Mouse (Mus musculus) olfactory bulb, adult 2 months (tissue): ENCODE results near the gene Il10. TPM values are rescaled to one million over a fixed set of nuclear protein-coding genes. Genes with fewer than 3 reads are reported as not detected.

Experiments used
- H3K27ac ChIP-seq: fragments of 200-500 bp; 2 replicates; pipeline ENCODE4 v1.5.1; 2012; ENCODE audit warnings: low read depth, low read length; ENCODE audit not compliant: insufficient read depth
- H3K4me1 ChIP-seq: fragments of 200-500 bp; 2 replicates; pipeline ENCODE4 v1.6.1; 2012; ENCODE audit warnings: low read length; ENCODE audit not compliant: control insufficient read depth, insufficient read depth
- H3K4me3 ChIP-seq: fragments of 200-500 bp; 2 replicates; pipeline ENCODE4 v1.5.1; 2012; ENCODE audit warnings: mild to moderate bottlenecking, low read depth, low read length, moderate library complexity; ENCODE audit not compliant: insufficient read depth
- CTCF ChIP-seq: fragments of 200-500 bp; IDR thresholded peaks from 2 replicates; pipeline ENCODE4 v1.5.1; 2012; ENCODE audit warnings: low read depth, mild to moderate bottlenecking, low read length, moderate library complexity; ENCODE audit not compliant: insufficient read depth
- POLR2A ChIP-seq: fragments of 200-500 bp; IDR thresholded peaks from 2 replicates; pipeline ENCODE4 v1.6.1; 2012; ENCODE audit warnings: mild to moderate bottlenecking, low read depth, low read length, moderate library complexity; ENCODE audit not compliant: insufficient read depth
- WGBS: fragments of 180-500 bp; shearing (Covaris S2); methylation state at CpG from one replicate; pipeline ENCODE4 v1.1.7; 2018; 5-methylcytosine and 5-hydroxymethylcytosine counted together
- polyA plus RNA-seq: library from polyadenylated mRNA; stranded (reverse); fragments of >200 nt; gene quantifications from 2 replicates; pipeline ENCODE4 v1.2.4, GENCODE M21; 2012; ENCODE audit warnings: low replicate concordance; ENCODE audit not compliant: missing spikeins, insufficient read depth, insufficient read length

Gene Il10
- polyA plus RNA-seq, 1 experiment = not detected

DNA sequence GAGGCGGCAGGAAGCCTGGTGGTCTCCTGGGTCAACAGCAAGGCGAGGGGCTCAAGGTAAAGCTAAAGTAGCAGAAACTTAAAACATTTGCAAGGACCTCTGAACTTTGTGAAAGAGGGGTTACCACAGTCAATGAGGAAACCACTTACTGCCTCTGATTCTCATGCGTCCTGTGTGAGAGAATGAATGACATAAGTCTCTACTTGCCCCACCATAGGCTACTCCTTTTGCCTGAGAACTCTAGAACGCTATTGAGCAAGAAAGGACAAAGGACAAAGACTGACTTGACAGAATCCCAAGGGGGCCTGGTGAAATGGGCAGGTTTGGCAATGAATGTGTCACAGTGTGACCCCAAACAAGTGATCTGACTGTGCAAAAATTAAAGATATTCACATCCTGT lies 22.2 kb upstream of the Il10 start:
- Histone ChIP-seq H3K4me3 (no peak overlapping the region), H3K27ac (no peak overlapping the region), H3K4me1 (no peaks in the 10 kb centered on the region)
- TF ChIP-seq POLR2A (no peak), CTCF (no peak)
- 83% methylated on average over 4 of the region's 4 CpGs for WGBS

DNA sequence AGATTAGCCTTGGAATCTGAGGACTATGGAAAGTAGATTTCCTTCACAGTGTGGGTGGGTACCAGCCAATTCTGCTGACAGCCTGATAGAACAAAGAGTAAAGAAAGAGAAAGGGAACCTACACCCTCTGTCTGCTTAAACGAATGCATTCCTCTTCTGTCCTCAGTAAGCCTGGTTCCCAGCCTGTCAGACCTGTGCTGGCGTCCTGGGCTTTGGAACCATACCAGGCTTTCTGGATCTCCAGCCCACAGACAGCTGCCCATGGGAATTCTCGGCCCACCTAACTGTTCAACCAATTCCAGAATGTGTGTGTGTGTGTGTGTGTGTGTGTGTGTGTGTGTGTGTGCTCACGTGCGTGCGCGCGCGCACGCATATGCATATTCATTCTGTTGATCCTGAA lies 21.3 kb upstream of the Il10 start:
- H3K27ac ChIP-seq = no peak overlapping the region
- TF ChIP-seq POLR2A = no peak
- no peak for TF ChIP-seq CTCF
- H3K4me1 ChIP-seq = no peaks in the 10 kb centered on the region
- H3K4me3 ChIP-seq = no peak overlapping the region
- 86% methylated on average over 10 of the region's 10 CpGs for WGBS

DNA sequence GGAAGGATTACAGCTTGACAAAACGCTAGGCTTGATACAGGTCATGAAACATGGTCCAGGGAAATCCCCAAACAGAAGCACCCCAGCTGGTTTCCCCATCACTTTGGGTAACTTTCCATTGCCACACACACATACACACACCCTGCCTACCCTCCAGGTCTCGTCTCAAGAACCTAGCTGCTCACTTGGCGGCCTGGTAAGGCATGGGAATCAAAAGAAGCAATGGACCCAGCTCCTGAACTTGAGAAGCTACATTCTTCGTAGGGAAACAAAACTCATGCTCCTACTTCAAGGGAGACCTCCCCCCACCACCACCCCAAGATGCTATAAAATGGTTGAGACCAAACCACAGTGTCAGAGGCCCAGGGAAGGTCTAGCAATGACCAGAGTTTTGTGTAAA lies 19.9 kb upstream of the Il10 start:
- TF ChIP-seq CTCF = no peak
- TF ChIP-seq POLR2A = no peak
- Histone ChIP-seq H3K4me3 (no peak overlapping the region), H3K27ac (no peak overlapping the region), H3K4me1 (no peaks in the 10 kb centered on the region)
- 94% methylated on average over 4 of the region's 4 CpGs for WGBS

DNA sequence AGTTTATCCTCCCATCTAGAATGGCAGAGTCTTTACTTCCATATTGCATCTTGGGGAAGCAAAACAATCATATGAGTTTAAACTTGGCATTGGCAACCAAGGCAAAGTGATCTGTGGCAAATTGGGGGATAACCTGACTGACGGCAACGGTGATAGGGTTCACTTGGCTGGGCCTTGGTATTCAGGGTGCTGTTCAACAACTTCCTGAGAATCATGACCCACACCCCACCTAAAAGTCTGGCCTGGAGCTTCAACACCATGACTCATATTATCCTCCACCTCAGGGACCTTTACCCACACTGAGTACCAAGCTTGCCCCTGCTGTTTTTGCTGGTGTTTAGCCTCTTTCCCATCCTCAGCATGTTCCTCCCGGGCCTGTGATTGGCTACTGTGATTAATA lies 19.3 kb upstream of the Il10 start:
- TF ChIP-seq POLR2A = no peak
- TF ChIP-seq CTCF = no peak
- no peak overlapping the region for H3K4me3 ChIP-seq
- no peak overlapping the region for H3K27ac ChIP-seq
- 89% methylated on average over 3 of the region's 3 CpGs for WGBS
- no peaks in the 10 kb centered on the region for H3K4me1 ChIP-seq

DNA sequence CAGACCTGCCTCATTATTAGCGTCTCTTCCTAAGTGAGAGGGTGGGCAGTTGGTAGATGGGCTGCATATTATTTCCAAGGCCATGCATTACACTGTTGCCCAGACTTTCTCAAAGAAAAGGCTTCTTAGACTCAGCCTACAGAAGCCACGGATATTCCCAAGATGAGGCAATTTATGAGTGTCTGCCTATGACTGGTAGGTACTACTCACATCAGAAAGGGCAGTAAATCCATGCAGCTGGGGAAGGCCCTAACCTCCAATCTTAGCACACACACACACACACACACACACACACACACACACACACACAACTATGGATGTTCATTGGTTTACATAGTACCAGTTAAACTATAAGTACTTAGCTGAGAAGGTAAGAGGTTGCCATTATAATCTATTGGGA lies 17.1 kb upstream of the Il10 start:
- WGBS = 95% methylated on average over 2 of the region's 2 CpGs
- H3K27ac ChIP-seq = no peak overlapping the region
- no peak for TF ChIP-seq CTCF
- TF ChIP-seq POLR2A = no peak
- H3K4me1 ChIP-seq = no peaks in the 10 kb centered on the region
- H3K4me3 ChIP-seq = no peak overlapping the region

DNA sequence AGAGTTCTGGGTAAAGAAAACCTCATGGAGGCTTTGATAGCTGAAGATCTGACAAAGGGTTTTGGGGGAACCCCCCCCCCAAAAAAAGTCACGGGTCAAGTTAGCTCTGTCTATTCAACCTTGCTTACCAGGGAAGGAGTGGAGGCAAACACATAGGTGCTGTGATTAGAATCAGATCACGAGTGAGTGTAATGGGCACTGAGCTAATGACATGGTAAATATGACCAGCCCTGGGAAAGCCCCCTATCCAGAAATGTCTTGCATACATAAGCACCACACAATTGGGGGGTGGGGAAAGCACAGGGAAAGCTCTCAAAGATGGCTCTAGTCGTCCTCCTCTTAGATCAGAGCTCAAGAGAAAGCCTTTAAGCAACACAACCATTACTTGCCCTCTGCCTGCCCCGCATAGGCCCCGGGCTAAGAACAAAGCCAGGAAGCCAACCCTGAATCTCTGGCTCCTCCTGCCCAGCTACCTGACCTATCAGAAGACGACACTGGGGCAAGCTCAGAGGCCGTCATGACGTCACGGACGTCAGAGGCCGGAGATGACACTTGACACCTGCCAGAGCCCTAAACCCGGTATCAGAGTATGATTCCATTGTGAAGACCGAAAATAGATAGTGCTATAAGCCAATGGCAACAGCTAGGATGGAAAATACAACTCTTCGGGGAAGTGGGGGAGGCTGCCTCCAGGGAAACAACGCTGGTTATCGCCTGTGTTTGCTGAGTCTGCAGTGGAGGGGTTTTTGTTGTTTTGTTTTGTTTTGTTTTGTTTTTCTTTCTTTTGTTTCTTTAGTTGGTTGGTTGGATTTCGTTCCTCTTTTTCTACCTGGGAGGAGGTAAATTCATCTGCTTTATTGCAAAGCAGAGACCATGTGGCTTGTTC lies 16.4 kb upstream of the Il10 start:
- WGBS = 67% methylated on average over 17 of the region's 17 CpGs
- Histone ChIP-seq H3K4me1 (no peaks in the 10 kb centered on the region), H3K27ac (no peak overlapping the region), H3K4me3 (no peak overlapping the region)
- TF ChIP-seq CTCF = no peak
- TF ChIP-seq POLR2A = no peak

DNA sequence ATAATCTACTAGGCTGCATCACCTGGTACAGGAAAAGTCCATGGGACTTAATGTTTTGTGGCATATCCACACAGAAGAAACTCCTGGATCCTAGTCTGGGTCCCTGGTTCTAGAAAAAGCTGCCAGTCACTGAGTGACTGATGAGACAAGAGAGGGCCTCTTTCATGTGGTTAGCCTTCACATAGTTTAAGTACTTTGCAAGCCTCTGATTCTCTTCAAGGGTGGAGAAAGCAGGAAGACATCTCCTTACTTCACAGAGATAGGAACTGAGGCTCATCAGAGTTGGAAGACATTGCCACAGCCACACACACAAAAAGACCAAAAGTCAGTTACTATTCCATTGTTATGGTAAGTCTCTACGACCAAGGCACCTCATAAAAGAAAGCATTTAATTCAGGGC lies 13.6 kb upstream of the Il10 start:
- TF ChIP-seq CTCF (no peak), POLR2A (no peak)
- Histone ChIP-seq H3K4me3 (no peak overlapping the region), H3K4me1 (no peaks in the 10 kb centered on the region), H3K27ac (no peak overlapping the region)
- 75% methylated on average over 1 of the region's 1 CpGs for WGBS

DNA sequence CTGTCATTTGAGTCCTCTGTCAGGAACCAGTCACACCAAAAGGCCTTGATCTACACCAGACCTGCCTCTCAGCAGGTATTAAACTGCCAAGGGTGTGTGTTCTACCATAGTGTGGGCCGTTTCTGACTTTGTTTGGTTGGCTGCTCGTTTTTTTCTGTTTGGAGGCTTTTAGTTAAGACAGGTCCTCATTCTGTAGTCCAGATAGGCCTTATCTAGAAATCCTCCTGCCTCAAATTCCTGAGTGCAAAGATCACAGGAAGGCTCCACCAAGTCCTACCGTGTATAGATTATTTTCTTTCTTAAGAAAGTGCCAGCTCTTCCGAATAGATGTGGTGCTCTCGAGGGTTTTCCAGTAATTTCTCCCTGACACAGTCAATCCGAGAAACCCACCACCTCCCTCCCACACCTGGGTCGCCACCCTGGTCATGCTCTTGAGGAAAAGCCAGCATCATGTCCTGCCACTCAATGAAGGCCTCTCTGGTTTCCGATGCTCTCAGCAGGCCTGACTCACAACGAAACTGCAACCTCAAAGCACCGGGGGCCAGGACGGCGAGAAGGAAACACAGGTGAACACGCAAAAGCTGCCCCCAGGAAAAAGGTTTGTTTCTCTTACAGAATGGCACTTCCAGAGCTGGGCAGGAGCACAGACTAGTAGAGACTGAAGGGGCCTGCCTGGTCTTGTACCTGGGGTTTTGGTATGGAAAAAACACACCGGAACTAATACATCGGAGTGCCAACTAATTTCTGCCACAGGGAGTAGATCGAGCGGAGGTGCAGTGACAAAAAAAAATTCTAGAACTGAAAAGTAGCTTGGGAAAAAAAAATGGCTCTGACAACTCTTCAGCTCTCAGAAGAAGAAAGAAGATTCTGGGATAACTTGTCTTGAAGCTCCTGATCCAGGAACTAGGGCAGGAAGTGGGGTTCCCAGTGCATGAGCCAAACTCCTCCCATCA lies 9.2 kb upstream of the Il10 start:
- TF ChIP-seq POLR2A (no peak), CTCF (no peak)
- 87% methylated on average over 17 of the region's 17 CpGs for WGBS
- Histone ChIP-seq H3K4me1 (no peaks in the 10 kb centered on the region), H3K4me3 (no peak overlapping the region), H3K27ac (no peak overlapping the region)

DNA sequence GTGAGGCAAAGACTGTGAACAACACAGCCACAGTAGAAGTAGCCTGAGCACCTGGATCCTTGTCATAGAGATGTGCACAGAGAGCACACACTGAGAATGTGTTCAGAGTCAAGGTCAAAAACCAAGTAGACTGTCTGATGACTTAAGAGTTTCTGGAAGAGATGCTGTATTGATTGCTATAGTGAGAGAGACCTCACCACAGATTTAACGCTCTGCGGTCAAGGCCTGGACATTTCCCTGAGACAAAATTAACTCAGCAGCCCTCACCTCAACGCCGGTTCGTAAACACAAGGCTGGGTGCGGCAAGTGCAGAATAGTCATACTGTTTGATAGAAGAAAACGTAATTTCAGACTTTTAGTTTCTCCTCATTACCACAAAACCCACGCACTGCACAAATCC lies 7.2 kb upstream of the Il10 start:
- Histone ChIP-seq H3K27ac (no peak overlapping the region), H3K4me3 (no peak overlapping the region), H3K4me1 (no peaks in the 10 kb centered on the region)
- WGBS = 71% methylated on average over 8 of the region's 8 CpGs
- TF ChIP-seq POLR2A = no peak
- no peak for TF ChIP-seq CTCF
